Mouse (Mus musculus): ENCODE results near the gene Jup.

Jup gene

DNA sequence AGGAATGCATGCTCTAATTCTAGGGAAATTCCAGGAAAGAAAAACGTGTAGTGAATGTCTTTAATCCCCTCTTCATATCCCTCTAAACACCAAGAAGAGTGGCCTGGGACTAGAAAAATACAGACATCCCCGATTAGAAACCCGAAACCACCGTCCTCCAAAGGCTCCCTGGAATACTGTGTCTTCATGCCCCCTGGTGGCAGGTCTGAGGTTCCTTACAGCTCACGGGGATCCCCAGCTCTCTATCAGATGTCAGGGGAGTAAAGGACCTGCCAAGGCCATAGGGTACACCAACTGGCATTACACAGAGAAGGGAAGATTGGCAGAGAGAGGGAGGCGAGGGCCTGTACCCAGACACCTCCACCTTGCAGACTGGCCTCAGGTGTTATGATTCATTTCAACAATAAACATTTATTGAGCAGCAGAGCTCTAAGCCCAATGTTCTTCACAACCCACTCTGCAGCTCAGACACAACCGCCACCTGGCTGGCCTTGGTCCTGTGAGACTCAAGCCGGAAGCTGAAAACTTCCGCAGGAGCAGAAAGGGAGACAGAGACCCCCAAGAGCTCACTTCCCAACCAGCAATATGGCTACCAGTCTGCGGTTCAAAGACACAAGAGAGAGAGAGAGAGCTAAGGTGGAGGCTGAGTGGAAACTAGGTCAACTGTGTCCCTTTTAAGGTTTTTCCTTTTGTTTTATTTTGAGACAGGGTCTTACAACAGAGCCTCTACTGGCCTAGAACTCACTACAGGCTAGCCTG lies 10.7 kb upstream of the Jup start:
- peak; percentile 56 for DNase-seq (ENCODE audit: low spot score)

DNA sequence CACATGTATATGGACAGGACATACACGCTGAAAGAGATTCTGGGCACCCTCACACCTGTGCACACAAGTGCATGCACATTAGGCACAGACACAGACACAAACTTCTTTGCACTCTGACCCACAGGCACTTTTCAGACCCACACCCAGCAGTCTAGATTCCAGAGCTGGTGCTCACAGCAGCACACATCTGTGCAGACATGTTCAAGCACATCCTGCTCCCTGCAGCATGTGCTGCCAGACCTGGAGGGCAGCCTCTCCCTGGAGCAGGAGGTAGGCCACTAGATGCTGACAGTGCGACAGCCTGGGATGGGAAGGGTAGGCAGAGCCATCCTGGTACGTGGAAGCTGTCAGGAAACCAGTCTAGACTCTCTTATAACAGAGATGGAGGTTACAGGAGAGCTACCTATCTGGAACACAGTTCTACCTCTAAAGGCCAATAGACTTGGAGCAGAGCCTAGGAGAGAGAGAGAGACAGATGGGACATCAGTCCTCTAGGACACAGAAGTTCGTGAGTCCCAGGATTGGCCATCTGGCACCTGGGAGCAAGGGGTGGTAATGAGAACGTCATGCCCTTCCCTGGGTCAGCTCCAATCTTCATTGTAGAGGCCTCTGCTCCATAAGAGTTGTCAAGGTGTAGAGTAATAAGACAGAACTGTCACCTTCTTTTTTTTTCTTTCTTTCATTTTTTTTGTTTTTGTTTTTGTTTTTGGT lies 9.6 kb upstream of the Jup start:
- no peak for DNase-seq (ENCODE audit: low spot score)

DNA sequence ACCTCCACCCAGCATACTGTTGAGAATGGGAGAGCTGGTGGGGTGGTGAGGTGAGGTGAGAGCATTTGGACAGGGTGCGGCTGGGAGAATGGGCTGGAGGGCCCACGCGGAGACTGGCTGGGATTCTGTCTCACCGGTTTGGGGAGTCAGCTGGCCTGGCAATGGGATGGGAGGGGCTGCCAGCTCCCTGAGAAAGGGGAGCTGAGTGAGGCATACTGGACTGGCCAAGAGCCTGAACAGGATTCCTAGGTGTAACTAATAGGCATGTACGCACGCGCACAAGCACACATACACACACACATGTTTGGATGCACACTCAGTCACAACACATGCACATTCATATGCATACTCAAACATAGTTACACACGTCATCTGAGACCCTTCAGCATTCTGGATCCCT lies 8.7 kb upstream of the Jup start:
- DNase-seq (ENCODE audit: low spot score) = no peak

DNA sequence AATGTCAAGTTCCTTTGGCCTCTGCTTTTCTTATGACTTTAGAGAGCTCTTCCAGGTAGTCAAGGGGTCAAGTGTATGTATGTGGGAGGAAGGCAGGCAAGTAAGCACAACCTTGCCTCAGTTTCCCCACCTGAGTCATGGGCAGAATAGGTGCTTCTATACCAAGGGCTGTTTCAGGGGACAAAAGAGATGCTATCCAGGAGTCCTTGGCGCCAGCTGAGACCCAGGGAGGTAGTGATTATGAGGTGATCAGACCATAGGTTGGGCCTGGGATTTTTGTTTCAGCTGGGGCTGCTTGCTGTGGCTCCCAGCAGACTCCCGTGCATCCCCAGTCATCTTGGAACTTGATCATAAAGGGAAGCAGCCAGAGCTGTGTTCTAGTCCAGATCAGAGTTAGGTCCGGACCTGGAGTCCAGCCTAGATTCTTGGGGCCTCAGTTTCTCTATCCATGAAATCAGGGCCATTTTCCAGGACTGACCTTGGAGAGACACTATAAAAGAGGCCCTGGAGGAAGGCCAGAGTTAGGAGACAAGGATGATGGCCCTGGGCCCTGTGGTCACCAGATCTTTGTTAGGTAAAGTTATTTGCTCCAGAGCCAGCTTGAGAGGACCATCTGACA lies 7.0 kb upstream of the Jup start:
- DNase-seq (ENCODE audit: low spot score) = no peak

DNA sequence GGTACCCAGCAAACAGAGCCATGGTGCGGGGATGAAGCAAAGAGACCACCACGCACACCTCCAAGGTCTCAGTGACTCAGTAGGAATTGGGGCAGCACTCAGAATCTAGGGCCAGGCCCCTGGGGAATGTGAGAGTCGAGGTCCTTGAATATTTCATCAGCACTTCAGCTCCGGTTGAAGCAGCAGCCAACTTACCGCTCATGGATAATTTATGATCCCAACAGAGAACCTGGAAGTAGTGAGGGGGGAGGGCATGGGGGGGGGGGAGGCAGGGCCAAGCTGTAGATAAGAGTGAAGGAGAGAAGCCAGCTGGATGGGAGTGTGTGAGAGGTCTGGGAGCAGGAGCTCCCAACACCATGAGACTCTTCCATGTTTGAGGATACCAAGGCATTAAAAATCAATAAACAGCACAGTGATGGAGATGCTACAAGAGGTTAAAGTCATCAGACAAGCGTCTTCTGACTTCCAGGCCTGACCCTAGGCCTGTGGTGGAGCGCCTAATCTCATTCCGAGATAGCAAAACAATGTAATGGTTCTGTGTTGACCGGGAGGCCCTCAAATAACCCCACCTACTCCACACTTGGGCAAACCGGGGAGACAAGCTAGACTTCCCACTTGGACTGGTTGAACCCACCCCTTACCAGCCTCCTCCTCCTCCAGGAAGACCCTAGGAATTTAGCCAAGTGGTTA lies 6.0 kb upstream of the Jup start:
- DNase-seq (ENCODE audit: low spot score) = no peak

DNA sequence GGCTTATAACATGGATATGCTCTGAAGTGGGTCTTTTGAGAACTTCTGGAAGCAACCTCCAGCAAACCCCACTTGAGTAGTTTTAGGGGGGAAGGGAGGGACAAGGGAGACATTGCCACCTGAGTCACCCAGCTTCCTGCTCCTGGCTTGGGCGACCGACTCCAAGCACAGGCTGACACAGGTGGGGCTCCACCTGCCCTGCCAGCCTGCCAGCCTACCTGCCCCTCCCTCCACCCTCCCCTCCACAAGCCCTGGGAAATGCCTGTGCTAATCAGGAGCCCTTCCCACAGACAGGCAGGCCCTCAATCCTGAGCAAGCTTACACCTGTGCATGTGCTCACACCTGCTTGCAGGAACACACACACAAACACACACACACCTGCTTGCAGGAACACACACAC lies 5.1 kb upstream of the Jup start:
- DNase-seq (ENCODE audit: low spot score) = no peak

DNA sequence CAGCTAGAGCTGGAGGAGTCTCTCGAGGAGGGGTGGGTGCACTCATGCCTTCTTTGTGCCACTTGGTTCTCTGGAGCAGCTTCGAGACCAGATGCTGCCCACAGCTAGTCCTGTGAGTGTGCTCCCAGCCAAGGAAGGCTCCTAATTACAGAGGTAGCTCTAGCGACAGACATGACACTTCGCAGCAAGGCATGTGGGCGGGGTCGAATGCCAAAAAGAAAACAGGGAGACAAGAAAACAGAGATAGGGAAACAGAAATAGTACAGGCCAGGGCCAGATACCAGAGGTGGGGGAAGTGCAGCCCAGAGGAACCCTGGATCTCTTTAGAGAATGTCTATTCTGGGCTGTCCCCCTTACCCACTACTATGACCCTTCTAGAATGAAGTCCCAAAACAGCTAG lies 4.7 kb upstream of the Jup start:
- no peak for DNase-seq (ENCODE audit: low spot score)

DNA sequence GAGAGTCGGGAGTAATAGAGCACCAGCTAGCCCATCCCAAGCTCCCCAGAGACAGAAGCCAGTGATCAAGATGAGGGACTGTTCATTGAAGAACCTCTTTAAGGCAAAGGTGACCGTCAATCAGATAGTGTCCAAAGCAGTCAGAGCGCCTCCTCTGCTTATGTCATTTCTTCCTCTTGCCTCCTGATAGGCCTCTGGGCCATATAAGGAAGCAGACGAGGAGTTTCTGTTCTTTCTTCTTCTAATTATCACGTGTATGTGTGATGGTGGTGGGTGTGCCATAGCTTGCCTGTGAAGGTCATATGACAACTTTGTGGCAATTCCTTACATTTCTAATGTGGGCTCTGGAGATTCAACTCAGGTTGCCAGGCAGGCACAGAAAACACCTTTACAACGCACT lies 3.3 kb upstream of the Jup start:
- DNase-seq (ENCODE audit: low spot score) = no peak

DNA sequence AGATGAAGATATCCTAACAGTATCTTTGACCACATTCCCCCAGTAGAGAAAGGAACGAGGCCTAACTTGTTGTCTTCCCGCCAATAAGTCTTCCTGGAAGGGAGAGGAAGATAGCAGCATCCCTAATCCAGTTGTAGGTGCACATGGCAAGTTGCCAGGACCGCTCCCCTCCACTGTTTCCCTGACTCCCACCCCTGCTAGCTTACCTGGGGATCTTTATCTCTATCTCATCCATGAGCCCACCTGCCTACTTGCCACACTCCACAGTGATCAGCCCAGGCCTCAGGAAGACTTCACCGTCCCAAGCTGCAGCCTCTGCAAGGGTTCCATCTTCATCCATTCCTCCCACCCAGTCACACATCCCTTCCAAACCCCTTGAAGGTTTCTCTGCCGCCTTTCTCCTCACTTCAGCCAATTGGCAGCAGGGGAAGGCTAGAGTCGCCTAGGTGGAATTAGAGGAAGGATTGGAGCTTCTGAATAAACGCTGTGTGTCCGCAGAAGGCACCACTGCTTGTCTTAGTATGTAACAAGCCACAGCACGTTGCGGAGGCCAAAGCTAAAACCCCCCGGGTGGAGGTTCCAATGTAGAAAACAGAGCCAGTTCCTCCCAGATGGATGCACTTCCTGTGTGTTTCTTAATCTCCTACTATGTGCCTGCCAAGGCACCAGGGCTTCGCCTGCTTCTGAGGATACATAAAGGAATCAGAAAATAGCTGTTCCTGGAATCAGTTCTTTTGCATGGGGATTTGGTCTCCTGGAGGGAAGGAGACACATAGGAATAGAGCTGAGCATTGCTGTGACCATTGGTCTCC lies 2.4 kb upstream of the Jup start:
- no peak for DNase-seq (ENCODE audit: low spot score)

DNA sequence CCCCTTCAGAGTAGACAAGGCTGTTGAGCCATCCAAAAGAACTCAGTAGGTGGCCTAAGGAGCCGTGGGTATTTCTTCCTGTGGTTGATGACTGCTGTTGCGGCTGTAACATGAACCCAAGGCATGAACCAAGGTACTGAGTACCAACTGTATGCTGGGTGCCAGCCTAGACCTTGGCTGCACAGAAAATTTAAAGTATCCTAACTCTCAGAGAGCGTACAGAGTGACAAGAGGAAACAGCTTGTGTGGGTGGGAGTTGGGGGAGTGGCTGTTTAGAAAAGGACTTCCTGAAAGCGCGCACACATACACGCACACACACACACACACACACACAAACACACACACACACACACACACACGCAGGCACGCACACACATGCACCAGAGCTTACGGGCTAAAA lies 1.8 kb upstream of the Jup start:
- peak; percentile 43 for DNase-seq (ENCODE audit: low spot score)

DNA sequence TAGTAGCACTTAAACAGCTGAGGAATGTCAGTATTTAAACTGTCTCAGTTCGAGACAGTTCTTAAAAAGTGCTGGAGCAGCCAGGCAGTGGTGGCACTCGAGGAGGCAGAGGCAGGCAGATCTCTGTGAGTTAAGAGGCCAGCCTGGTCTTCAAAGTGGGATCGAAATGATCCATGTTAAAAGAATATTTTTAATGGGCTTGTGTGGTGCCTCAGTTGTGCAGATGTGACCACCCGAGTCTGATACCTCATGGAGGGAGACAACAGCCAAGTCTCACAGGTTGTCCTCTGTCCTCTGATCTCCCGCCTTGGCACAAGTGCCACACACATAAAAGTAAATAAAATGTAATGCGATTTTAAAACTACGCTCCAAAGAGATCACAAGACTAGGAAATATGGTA lies 954 bp upstream of the Jup start:
- DNase-seq (ENCODE audit: low spot score) = no peak

DNA sequence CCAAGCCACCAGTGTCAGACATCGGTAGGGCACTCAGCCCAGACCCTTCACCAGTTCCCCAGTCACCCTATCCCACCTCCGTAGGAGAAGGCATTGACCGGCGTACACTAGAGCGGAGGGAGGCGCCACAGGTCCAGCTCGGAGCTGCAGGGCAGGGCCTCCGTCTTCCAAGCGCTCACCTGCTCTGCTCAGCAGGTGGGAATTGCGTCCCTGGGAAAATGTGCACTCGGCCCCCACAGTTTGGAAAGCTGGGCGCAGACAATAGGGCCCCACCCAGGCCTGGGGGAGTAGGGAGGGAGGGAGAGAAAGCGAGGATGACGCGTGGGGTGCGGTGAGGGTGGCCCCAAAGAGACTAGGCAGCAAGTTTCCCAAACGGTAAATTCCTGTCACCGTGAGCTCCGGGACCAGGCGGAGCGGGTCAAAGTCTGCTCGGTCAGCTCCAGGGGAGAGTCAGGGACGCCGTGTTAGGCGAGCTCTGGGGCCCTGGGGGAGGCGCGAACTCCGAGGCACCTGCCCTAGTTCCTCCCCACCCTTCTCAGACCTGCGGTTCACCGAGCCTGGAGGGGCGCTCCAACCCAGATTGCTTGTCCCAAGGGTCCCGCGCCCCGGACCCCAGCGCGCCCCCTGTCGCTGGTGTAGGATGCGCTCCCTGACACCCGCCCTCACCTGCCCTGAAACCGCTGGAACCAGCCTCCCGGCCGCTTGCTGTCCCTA lies 520 bp downstream of the Jup start:
- no peak for DNase-seq (ENCODE audit: low spot score)

DNA sequence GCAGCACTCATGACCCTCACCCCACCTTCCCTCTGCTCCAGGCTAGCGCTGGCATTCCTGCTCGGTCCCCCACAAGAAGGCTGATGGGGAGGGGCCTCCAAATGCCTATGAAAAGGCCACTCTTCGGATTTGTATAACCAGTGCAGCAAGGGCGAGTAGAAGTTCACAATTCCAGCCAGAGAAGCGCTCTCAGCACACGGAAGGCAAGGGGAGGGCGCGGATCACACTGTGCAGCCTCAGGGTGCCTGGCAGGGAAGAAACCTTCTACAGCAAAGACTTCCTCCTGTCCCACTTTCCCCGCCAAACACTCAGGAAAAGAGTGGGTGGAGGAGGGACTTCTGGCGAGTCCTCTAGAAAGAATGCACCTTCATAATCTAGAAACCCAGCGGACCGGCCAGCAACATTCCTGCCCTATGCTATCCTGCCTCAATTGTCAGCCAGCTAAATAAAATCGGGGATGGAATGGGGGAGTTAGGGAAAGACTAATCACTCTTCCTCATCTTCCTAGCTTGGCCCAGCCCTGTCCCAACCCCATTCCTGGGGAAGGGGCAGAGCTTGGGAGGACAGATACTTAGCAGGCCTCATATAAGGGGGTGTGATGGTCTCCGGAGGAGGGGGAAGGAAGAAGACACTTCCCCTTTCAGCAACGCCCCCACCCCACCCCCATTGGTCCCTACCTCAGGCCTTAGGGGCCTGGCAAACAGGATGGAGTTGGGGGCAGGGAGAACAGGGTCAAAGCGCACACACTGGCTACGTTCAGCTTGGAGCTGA lies 1.5 kb downstream of the Jup start:
- DNase-seq (ENCODE audit: low spot score) = no peak

DNA sequence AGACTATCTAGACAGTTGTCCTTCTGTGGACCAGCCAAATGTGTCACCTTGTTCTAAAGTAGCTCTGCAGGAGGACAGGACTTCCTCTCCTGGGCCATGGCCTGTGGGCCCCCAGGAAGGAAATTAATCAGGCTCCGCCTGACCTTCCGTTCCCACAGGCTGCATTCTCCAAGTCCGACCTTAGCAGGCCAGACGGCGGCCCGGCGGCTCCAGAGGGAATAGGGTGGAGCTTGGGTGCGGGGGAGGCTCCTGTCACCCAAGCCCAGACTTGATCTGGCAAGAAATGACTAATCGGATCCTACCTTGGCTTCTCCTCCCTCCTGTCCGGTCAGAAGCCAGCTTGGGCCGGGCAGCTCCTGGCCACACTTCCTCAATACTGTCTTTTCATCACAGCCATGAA lies 2.4 kb downstream of the Jup start:
- DNase-seq (ENCODE audit: low spot score) = no peak

DNA sequence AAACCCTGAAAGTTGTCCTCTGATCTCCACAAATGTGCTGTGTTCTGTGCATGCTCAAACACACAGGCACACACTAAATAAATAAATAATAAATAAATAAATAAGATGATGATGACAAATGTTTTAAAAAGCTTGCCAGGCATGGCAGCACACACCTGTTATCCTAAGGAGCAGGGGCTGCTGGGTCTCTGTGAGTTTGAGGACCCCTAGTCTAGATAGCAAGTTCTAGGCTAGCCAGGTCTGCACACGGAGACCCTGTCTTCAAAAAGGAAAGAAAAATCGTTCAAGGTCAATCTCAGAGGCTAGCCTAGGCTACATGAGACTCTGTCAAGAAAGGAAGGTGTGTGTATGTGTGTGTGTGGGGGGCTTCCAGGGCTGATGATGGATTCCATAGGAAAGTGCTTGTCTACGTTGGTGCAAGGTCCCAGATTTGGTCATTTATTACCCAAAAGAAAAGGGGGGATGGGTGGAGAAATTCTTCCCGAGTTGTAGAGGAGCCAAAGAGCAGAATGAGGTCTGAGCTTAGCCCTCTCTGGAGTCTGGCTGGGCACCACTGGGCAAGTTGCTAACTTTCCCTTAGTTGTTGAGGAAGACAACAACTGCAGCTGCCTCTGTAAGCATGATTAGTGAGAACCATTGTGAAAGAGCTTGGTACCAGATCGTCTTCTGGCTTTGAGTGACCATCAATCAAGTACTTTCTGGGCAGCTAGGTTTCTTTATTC lies 3.0 kb downstream of the Jup start:
- no peak for DNase-seq (ENCODE audit: low spot score)

DNA sequence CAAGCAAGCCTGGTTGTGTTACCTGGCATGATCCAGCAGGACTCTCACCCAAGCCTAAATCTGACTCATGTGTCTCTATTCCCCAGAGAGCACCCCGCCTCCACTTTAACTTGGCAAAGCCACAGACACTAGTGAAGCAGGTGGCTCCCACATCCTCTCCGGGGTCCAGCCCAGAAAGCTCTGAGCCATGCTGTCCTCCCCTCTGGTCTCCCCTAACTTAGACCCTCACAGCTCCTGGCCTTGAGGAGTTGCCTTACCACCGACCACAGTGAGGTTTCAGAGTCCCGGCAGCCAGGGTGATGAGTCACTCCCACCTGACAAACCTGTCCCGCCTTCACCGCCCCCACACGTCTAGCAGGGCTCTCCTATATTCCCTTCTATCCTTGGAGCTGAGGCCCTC lies 3.8 kb downstream of the Jup start:
- peak; percentile 37 for DNase-seq (ENCODE audit: low spot score)

DNA sequence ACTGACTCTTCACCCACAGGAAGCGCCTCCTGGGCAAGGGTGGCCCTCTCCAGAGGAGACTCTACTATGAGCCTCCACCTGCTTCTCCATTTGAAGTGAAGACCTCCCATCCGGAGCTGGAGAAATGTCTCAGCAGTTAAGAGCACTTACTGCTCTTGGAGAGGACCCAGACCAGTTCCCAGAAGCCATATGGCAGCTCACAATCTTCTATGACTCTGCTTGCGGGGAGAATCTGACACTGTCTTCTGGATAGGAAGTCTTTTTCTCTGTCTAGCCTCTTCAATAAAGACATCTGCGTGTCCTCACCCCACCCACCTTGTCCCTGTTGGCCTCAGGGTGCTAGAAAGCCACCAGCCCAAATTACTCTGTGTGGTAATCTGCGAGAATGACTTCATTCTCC lies 4.6 kb downstream of the Jup start:
- DNase-seq (ENCODE audit: low spot score) = no peak

DNA sequence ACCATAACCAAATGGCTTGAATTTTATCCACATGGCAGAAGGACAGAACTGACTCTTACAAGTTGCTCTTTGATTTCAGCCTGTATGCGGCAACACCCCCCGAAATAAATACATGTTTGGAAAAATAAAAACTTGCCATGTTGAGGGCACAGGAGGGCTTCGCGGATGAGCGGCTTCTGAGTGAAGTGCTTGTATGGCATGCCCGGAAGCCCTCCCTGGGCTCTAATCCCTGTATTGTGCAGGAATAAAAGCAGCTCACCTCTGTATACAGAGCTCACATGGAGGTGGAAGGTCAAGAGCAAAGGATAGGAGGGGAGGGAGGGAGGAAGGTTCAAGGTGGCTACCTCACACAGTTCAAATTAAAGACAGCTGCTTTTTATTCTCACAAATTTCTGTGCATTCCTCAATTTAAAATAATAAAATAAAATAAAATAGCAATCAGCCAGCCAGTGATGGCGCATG lies 5.6 kb downstream of the Jup start:
- no peak for DNase-seq (ENCODE audit: low spot score)

DNA sequence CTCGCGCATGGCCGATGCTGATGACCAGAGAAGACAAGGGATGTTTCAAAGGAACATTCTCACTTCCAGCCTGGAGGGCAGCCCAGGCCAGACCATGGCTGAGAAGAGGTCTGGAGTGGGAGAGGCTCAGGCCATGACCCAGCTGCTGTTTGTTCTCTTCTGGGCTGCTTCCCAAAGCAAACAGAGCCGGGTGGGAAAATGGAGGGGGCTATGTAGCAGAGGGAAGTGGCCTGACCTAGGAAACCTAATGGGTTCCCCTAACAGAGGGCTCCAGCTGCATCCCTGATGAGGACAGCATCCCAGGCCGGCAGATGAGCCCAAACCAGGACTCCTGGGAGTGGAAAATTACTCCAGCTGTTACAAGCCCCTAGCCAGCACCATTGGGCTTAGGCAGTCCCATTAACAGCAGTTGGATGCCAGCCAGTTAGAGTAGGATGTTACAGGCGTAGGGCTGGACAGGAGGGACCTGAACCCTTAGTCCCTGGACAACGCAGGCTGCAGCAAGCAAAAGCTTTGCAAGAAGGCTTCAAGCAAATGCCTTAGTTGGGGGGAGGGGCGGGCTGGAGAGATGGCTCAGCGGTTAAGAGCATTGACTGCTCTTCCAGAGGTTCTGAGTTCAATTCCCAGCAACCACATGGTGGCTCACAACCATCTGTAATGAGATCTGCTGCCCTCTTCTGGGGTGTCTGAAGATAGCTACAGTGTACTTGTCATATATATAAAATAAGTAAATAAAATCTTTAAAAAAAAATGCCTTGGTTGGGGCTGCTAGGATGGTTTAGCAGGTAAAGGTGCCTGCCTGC lies 6.3 kb downstream of the Jup start:
- no peak for DNase-seq (ENCODE audit: low spot score)
